Comparison of ENCODE assay signal across 16 mouse cellular contexts in the genomic region with DNA sequence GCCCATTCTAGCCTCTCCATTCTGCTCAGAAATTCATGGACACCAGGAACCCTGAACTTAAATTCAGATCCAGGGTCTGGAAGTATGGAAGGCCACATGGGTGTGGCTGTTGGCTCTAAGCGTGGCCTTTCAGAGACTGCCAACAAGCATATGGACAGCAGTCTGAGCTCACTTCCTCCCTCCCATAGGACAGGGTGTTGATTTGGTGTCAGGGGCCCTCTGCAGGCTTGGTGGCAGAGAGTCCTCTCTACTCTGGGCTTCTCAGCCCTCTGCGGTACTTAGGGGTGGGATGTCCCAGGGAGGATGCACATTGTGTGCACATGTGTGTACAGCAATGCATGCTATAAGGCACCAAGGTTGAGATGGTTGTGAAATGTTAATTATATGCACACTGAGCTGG. TPM values are rescaled to one million over a fixed set of nuclear protein-coding genes. Genes with fewer than 3 reads are reported as not detected.
DNase-seq lines count a peak whose midpoint lies in the region; ATAC-seq and TF ChIP-seq lines count a peak whose summit lies in the region.
"Had no signal": no experiment of that assay in that cellular context is flagged by ENCODE, and none has a peak within 500 bp of the region (broad histone marks: within the 10 kb centered on the region; RNA-seq: fewer than 3 reads in every experiment).

No protein-coding gene starts in this region.

- no peak for DNase-seq in heart, postnatal 10 days
- no peak for DNase-seq in limb, embryonic 11.5 days (ENCODE audit: low spot score)
- DNase-seq in limb, embryonic 10.5 days (ENCODE audit: low spot score), result no peak
- peak; percentile 43 for DNase-seq in lung, postnatal 0 days (ENCODE audit: low spot score)
- DNase-seq in gastrocnemius, adult 18-20 months (ENCODE audit: low spot score), result no peak
- DNase-seq in gastrocnemius, adult 2 months, result no peak
- DNase-seq: cerebellum, adult 11 months; cerebellum, postnatal 25 days; gastrocnemius, postnatal 36 days; kidney, postnatal 10 days had no signal

- peak; percentile 60 for TF ChIP-seq CTCF in lung, postnatal 0 days (IDR thresholded peaks at IDR 0.05)
- no peak; the same call in 1 of the 2 replicates for TF ChIP-seq CTCF in gastrocnemius, adult 2 months (IDR thresholded peaks at IDR 0.05)

- H3K4me2 ChIP-seq in heart, embryonic 12.5 days, result no peak overlapping the region
- H3K4me2 ChIP-seq in limb, embryonic 11.5 days (ENCODE audit: low read depth, severe bottlenecking), result no peak overlapping the region
- no peak overlapping the region for H3K4me2 ChIP-seq in embryonic facial prominence, embryonic 15.5 days (replicated peaks)
- no peak overlapping the region for H3K4me2 ChIP-seq in lung, postnatal 0 days (replicated peaks; ENCODE audit: low read depth, low read length)
- H3K4me2 ChIP-seq: liver, embryonic 12.5 days had no signal

- WGBS in heart, embryonic 12.5 days, result 50% methylated on average over 2 of the region's 2 CpGs
- WGBS in limb, embryonic 11.5 days, result 61% methylated on average over 2 of the region's 2 CpGs
- WGBS in limb, embryonic 10.5 days, result 49% methylated on average over 2 of the region's 2 CpGs
- WGBS in embryonic facial prominence, embryonic 15.5 days, result 51% methylated on average over 2 of the region's 2 CpGs
- WGBS in lung, postnatal 0 days, result 53% methylated on average over 2 of the region's 2 CpGs

- no peaks in the 10 kb centered on the region for H3K9me3 ChIP-seq in heart, embryonic 12.5 days (replicated peaks)
- no peaks in the 10 kb centered on the region for H3K9me3 ChIP-seq in limb, embryonic 11.5 days (ENCODE audit: control insufficient read depth, low read length)
- no peaks in the 10 kb centered on the region for H3K9me3 ChIP-seq in limb, embryonic 10.5 days (replicated peaks)
- no peaks in the 10 kb centered on the region for H3K9me3 ChIP-seq in embryonic facial prominence, embryonic 15.5 days (replicated peaks)
- no peaks in the 10 kb centered on the region for H3K9me3 ChIP-seq in lung, postnatal 0 days (ENCODE audit: low read length)
- H3K9me3 ChIP-seq: liver, embryonic 12.5 days had no signal

- no peak for TF ChIP-seq EP300 in lung, postnatal 0 days (IDR thresholded peaks at IDR 0.05)

- no peak overlapping the region for H3K27ac ChIP-seq in heart, embryonic 12.5 days (ENCODE audit: poor library complexity, severe bottlenecking)
- no peak overlapping the region for H3K27ac ChIP-seq in limb, embryonic 11.5 days (replicated peaks; ENCODE audit: low read depth, low read length)
- H3K27ac ChIP-seq in limb, embryonic 10.5 days, result no peak overlapping the region; the same call in 1 of the 2 replicates
- 0 out of 2 replicates have a peak overlapping the region, but pooled peaks have one; percentile 40 for H3K27ac ChIP-seq in embryonic facial prominence, embryonic 15.5 days (replicated peaks)
- no peak overlapping the region for H3K27ac ChIP-seq in lung, postnatal 0 days (ENCODE audit: low read length)
- no peak overlapping the region for H3K27ac ChIP-seq in gastrocnemius, adult 2 months
- H3K27ac ChIP-seq: liver, embryonic 12.5 days had no signal

- ATAC-seq in heart, embryonic 12.5 days (ENCODE audit: insufficient number of reproducible peaks, low FRiP score), result peak; percentile 69
- 0 out of 2 replicates have a peak, but pooled peaks have one; percentile 20 for ATAC-seq in limb, embryonic 11.5 days (ENCODE audit: insufficient number of reproducible peaks, low FRiP score, low TSS enrichment, low read depth)
- ATAC-seq in embryonic facial prominence, embryonic 15.5 days (ENCODE audit: insufficient number of reproducible peaks, low FRiP score, low TSS enrichment, low read depth), result peak; percentile 80; the same call in 1 of the 2 replicates
- peak; percentile 81 for ATAC-seq in lung, postnatal 0 days
- ATAC-seq: liver, embryonic 12.5 days had no signal

- no peak overlapping the region for H3K9ac ChIP-seq in heart, embryonic 12.5 days
- H3K9ac ChIP-seq in limb, embryonic 11.5 days (ENCODE audit: low read length), result no peak overlapping the region
- H3K9ac ChIP-seq in embryonic facial prominence, embryonic 15.5 days, result no peak overlapping the region
- H3K9ac ChIP-seq in lung, postnatal 0 days (replicated peaks; ENCODE audit: low read depth), result no peak overlapping the region
- H3K9ac ChIP-seq: liver, embryonic 12.5 days had no signal

- peaks cover 19% of the 10 kb centered on the region for H3K27me3 ChIP-seq in heart, embryonic 12.5 days (replicated peaks)
- H3K27me3 ChIP-seq in limb, embryonic 11.5 days (ENCODE audit: control insufficient read depth, insufficient read depth, low read length), result no peaks in the 10 kb centered on the region
- H3K27me3 ChIP-seq in limb, embryonic 10.5 days (ENCODE audit: low read depth, poor library complexity, severe bottlenecking), result peaks cover 38% of the 10 kb centered on the region
- no peaks in the 10 kb centered on the region for H3K27me3 ChIP-seq in embryonic facial prominence, embryonic 15.5 days
- H3K27me3 ChIP-seq in lung, postnatal 0 days (replicated peaks; ENCODE audit: insufficient read depth, low read length), result no peaks in the 10 kb centered on the region

- no peaks in the 10 kb centered on the region for H3K36me3 ChIP-seq in heart, embryonic 12.5 days
- H3K36me3 ChIP-seq in limb, embryonic 11.5 days (ENCODE audit: control insufficient read depth, insufficient read depth, low read length), result no peaks in the 10 kb centered on the region
- H3K36me3 ChIP-seq in limb, embryonic 10.5 days, result no peaks in the 10 kb centered on the region
- H3K36me3 ChIP-seq in embryonic facial prominence, embryonic 15.5 days, result no peaks in the 10 kb centered on the region
- no peaks in the 10 kb centered on the region for H3K36me3 ChIP-seq in lung, postnatal 0 days (ENCODE audit: insufficient read depth, low read length)
- H3K36me3 ChIP-seq: liver, embryonic 12.5 days had no signal

- peaks cover 17% of the 10 kb centered on the region for H3K4me1 ChIP-seq in heart, embryonic 12.5 days (replicated peaks)
- peaks cover 12% of the 10 kb centered on the region for H3K4me1 ChIP-seq in limb, embryonic 11.5 days (ENCODE audit: control insufficient read depth, insufficient read depth, low read length)
- peaks cover 41% of the 10 kb centered on the region for H3K4me1 ChIP-seq in limb, embryonic 10.5 days
- peaks cover 23% of the 10 kb centered on the region for H3K4me1 ChIP-seq in embryonic facial prominence, embryonic 15.5 days
- no peaks in the 10 kb centered on the region for H3K4me1 ChIP-seq in lung, postnatal 0 days (ENCODE audit: insufficient read depth, low read depth, low read length)
- H3K4me1 ChIP-seq: liver, embryonic 12.5 days had no signal

- H3K4me3 ChIP-seq in heart, embryonic 12.5 days, result no peak overlapping the region
- no peak overlapping the region for H3K4me3 ChIP-seq in limb, embryonic 11.5 days (ENCODE audit: low read depth, low read length)
- H3K4me3 ChIP-seq in limb, embryonic 10.5 days, result no peak overlapping the region
- no peak overlapping the region for H3K4me3 ChIP-seq in embryonic facial prominence, embryonic 15.5 days (replicated peaks)
- no peak overlapping the region for H3K4me3 ChIP-seq in lung, postnatal 0 days (ENCODE audit: low read depth, low read length)
- no peak overlapping the region for H3K4me3 ChIP-seq in gastrocnemius, adult 2 months
- H3K4me3 ChIP-seq: liver, embryonic 12.5 days; myocyte had no signal

- intact Hi-C loops in heart, postnatal 10 days (cut with DNase I), result no loop called here
- intact Hi-C loops in gastrocnemius, adult 2 months (cut with DNase I), result no loop called here

RNA-seq across cellular contexts. Expression of gene Kif26a, which starts 54.0 kb away (rescaled TPM):
- 2.5 and 2.7 TPM in 2 replicates for polyA plus RNA-seq in heart, embryonic 12.5 days (2016; fragmentation: Nextera tagmentation; extraction: Ambion mirVana)
- 10 to 100 TPM; 33.4 to 33.5 TPM for total RNA-seq in heart, postnatal 10 days (2021)
- polyA plus RNA-seq in limb, embryonic 11.5 days (2014; fragmentation: Nextera tagmentation; extraction: Ambion mirVana), result 2.8 and 3.5 TPM in 2 replicates
- 2.8 and 3.9 TPM in 2 replicates for polyA plus RNA-seq in limb, embryonic 10.5 days (2016; fragmentation: Nextera tagmentation; extraction: Ambion mirVana)
- 7.9 and 9.5 TPM in 2 replicates for polyA plus RNA-seq in embryonic facial prominence, embryonic 15.5 days (2015; fragmentation: Nextera tagmentation; extraction: Ambion mirVana)
- polyA plus RNA-seq in lung, postnatal 0 days (2015; fragmentation: Nextera tagmentation; extraction: Ambion mirVana), result 2.9 and 3.0 TPM in 2 replicates
- 1 to 10 TPM; 2.7 to 4.5 TPM for total RNA-seq in gastrocnemius, adult 18-20 months (2021)
- 1 to 10 TPM; 3.6 to 3.7 TPM for total RNA-seq in gastrocnemius, adult 2 months (2021)
- total RNA-seq: megakaryocyte progenitor cell, adult 5-6 weeks; neutrophil, adult 5-6 weeks had no signal

Comparison
In these comparisons a context has a peak if more than half of its experiments do, and no peak if none do; other contexts are left out.
1. ATAC-seq: peak in every context shown above with its lines; median percentile 81 in lung, postnatal 0 days; 80 in embryonic facial prominence, embryonic 15.5 days; 69 in heart, embryonic 12.5 days; 20 in limb, embryonic 11.5 days.